Mouse (Mus musculus) kidney, adult 2 months (tissue): ENCODE measurements around the gene Grk5.

Source experiments
- CTCF ChIP-seq: fragments of 200-500 bp; conservative IDR thresholded peaks from 2 replicates; pipeline ENCODE4 v1.5.1; 2011; ENCODE audit warnings: low read depth, mild to moderate bottlenecking, control low read depth, low read length, moderate library complexity, mixed read lengths; ENCODE audit not compliant: insufficient read depth, insufficient read length
- POLR2A ChIP-seq: fragments of 200-500 bp; IDR thresholded peaks from one replicate; pipeline ENCODE4 v1.6.1; 2011; ENCODE audit warnings: low read depth, low read length, control low read depth

- no peak for TF ChIP-seq CTCF
- TF ChIP-seq POLR2A, result no peak
Measured at GRCm38 (mm10) chr19:61000958-61001357, 111.4 kb downstream of the Grk5 start.
